Mouse (Mus musculus) left cerebral cortex, postnatal 10 days (tissue): ENCODE data around the gene Gm10073. TPM values are rescaled to one million over a fixed set of nuclear protein-coding genes. Genes with fewer than 3 reads are reported as not detected.
A peak's percentile ranks its signal among the peaks of the same experiment; 100 is the strongest.

ENCODE experiments used
- DNase-seq, 2 experiments: peaks; one replicate each; pipeline ENCODE4 v3.0.0; 2021 to 2022; ENCODE audit warnings: low spot score in 2 of 2, mixed read lengths in 1 of 2; ENCODE audit errors: extremely low spot score in 1 of 2
- intact Hi-C: fragments of 180-260 bp; cut with DNase I; formaldehyde crosslinking; loops from one replicate; pipeline ENCODE4 v1.15.1; 2025
- total RNA-seq, 2 experiments: library from RNA; stranded (reverse); gene quantifications; 2 replicates each; pipeline ENCODE4 v1.2.3; 2021

Gm10073 gene
- total RNA-seq, 2 experiments from 2014 or later, result 115 to 119 TPM

DNA sequence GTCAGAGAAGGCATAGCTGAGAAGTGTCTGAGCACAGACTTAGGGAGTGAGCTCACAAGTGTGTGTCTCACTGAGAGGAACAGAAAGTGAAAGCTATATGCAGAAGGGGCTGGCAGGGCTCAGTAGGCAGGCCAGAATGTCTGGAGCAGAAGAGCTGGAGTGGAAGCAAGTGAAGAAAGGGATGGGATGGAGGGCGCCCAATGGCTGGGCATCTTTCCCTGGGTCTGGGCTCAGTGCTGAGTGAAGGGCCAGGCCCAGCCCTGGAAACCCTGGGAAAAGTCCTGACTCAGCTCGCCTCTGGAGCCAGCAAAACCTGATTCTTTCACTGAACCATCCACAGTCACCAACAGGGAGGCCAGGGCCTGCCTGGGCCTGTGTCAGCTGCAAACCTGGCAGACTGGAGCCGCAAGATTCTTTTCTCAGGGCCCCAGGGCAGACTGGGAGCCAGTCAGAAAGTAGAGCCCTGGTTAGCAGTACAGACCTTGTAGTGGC is 9.5 kb downstream of the Gm10073 start:
- DNase-seq, result no peak
- intact Hi-C loops, result loop anchor here (5.0 kb wide), 1 partner anchor 84 kb away; no protein-coding TSS in a partner anchor

DNA sequence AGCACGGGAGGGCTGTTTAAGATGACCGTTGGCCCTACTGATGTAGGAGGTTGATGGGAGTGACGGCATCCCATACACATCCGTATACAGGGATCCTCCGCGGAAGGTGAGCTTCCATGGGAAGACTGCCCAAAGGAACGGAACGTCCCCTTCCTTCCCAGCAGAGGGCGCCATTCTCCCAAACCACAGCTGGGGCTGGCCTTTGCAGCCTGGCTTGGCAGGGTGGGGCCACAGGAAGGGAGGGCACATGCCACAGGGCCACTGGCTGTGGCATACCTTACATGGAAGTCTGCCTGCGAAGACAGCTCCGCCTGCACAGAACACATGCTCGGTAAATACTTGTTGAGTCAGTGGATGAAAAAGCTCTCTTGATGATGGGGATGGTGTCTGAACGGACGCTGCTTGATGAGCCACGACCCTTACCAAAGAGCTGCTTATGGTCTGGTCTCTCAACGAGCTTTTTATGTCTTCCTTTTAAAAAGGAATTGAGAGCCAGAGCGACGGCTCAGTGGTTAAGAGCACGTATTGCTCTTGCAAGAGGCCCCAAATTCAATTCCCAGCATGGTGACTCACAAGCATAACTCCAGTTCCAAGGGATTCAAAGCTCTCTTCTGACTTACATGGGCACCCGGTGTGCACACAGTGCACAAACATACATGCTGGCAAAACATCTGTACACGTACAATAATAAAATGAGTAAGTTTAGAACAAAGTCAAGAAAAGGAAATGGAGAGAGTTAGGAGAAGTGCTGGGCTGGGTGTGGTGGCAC is 12.0 kb downstream of the Gm10073 start:
- intact Hi-C loops, result loop anchor here (5.0 kb wide), 1 partner anchor 86 kb away; no protein-coding TSS in a partner anchor
- peak in 1 of 2 experiments; percentile 75 for DNase-seq

DNA sequence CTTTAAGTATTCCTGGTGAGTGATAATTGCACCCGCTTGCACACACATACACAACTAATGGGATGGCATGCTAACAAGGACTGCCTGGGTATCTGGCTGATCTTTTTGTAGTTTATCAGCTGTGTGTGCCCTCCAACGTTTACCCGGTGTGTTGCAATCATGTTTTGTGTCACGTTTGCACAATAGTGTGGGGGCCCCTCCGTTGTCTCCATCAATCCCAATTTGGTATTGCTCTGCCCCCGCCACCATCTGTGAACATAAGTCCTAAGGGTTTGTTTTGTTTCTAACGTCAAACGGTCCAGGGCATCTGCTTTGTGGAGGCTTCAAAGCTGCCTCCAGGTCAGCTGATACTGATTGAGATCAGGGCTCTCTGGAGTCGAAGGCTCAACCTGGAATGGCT is 13.4 kb downstream of the Gm10073 start:
- no peak for DNase-seq
- intact Hi-C loops, result loop anchor here (5.0 kb wide), 1 partner anchor 87 kb away; no protein-coding TSS in a partner anchor

DNA sequence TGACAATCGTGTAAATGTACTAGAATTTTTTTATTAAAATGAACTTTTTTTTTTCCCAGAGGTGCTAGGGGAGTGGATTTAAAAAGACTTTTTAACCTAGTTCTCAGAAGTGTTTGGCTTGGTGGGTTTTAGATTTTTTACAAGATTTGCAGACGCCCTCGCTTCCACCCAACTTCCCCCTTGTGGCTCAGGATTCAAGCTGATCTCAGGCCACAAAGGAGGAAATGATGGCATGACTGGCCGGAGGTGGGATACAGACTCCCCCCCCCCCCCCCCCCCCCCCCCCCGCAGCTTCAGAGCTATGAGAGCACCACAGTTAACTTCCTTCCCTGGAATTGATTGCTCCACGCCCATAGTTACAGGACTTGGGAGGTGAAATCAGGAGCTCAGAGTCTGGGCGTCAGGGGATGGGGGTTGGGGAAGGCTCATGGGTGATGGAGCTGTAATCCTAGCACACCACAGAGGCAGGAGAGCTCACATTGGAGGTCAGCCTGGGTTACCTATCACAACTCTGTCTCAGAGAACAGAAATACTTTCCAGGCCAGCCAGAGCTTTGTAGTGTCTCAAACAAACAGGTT is 17.1 kb downstream of the Gm10073 start:
- no peak for DNase-seq
- intact Hi-C loops, result no loop called here

DNA sequence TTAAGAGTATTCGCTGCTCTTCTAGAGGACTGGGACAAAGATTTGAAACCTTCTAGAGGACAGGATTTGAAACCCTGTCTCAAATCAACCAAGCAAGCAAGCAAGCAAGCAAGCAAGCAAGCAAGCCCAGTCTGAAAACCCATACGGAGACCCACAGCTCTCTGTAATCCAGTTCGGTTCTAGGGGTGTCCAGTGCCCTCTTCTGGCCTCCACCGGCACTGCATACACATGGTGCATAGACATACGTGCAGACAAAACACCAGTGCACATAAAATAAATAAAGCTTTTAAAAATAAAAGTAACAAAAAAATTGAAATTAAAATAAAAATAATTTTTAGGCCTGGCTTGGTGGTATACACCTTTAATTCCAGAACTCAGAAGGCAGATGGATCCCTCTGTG is 19.2 kb downstream of the Gm10073 start:
- DNase-seq, result no peak
- intact Hi-C loops, result no loop called here

DNA sequence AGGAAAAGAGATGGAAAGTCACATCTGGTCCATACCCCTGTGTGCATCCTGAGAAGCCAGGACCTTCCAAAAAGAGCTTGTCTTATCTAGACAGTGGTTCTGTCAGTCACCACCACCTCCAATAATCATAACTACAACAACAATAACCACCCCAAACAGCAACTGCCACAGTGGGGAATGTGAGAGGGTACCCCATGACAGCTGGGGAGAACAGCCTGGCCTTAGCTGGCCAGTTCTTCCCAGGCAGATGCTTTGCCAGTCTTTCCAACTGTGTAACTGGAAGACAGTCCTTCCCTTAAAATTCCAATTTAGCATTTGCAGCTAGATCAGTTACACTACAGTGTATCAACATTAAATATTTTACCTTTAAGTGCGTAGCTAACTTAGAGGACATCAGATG is 22.4 kb downstream of the Gm10073 start:
- DNase-seq, result no peak
- intact Hi-C loops, result no loop called here

DNA sequence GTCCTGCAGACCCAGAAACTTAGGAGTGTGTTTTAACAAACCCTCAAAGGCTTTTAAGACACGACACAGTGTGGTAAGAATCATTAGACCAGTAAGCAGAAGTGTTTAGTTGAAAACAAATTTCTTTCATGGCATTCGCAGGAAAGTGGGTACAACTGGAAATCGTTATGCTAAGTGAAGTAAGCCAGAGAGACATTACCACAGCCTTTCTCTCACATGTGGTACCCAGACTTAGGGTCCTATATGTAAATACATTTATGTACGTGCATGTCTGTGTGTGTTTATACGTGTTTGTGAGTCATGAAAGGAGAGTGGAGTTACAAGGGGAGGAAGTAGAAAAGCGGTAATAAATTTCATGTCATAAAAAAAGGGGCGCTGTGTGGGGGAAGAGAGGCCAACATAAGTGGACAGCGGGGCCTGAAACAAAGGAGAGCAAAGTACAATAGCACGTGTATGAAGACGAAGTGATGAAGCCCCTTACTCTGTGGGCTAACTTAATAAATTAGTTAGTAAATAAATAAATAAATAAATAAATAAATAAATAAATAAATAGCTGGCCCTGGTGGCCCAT is 24.8 kb downstream of the Gm10073 start:
- DNase-seq, result no peak
- intact Hi-C loops, result loop anchor here (5.0 kb wide), 1 partner anchor 94 kb away; no protein-coding TSS in a partner anchor

DNA sequence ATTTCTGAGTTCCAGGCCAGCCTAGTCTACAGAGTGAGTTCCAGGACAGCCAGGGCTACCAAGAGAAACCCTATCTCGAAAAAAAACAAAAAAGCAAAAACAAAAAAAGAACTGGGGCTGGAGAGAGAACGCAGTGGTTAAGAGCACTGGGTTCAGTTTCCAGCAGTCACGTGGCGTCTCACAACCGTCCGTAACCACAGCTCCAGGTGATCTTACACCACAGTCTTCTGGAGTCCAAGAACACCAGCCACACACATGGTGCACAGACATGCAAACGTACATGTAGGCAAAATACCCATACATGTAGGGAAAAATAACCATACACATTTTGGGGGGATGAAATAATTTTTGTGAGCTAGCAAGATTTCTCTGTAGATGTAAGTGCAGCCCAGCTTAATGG is 26.5 kb downstream of the Gm10073 start:
- DNase-seq, result no peak
- intact Hi-C loops, result loop anchor here (5.0 kb wide), 1 partner anchor 96 kb away; no protein-coding TSS in a partner anchor

DNA sequence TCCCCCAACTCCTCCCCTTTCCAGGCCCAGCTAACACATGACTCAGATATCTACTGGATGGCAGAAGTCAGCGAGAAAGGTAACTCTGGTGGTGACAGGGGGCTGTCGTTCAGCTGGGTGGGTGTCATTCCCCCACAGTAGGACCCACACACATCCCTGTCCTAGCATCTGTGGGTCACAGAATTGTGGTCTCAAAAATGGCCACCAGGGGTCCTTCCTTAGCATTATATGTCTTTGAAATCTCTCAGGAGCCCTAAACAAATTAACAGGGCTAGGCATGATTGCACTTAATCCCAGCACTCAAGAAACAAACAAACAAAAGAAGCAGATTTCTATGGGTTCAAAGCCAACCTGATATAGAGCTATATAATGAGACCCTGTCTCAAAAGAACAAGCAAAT is 28.1 kb downstream of the Gm10073 start:
- intact Hi-C loops, result loop anchor here (5.0 kb wide), 1 partner anchor 97 kb away; no protein-coding TSS in a partner anchor
- DNase-seq, result no peak

DNA sequence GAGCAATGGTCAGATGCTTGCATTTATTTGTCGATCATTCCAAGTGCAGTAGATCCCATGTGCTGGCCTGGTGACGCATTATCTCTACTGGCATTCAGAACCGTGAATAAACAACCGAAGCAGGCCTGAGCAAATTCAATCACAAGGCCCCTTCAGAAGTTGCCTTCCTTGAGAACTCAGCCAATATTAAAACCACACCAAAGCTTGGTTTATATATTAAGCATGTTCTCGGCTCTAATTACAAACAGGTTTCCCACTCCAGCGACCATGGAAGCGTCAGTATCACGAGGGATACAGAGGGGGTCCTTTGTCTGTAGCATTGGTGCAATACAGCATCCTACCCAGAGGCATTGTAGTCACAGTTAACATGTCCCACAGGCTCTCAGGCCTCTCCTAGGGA is 30.2 kb downstream of the Gm10073 start:
- no peak for DNase-seq
- intact Hi-C loops, result no loop called here

DNA sequence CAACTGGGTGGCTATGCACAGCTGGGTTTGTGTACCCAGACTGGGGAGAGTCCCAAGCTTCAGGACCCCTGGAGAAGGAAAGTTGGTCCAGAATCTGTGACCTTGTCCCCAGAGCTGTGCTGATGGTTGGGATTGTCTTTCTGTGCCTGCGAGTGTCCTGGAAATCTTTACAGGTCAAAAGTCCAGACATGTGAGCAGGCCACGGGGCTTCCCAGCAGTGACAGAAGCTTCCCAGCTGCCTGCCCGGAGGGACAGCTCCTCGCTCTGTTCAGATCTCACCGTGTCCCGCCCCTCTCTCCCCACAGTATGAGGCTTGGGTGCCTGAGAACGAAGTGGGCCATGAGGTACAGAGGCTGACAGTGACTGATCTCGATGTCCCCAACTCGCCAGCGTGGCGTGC is 32.3 kb downstream of the Gm10073 start:
- no peak for DNase-seq
- intact Hi-C loops, result no loop called here

DNA sequence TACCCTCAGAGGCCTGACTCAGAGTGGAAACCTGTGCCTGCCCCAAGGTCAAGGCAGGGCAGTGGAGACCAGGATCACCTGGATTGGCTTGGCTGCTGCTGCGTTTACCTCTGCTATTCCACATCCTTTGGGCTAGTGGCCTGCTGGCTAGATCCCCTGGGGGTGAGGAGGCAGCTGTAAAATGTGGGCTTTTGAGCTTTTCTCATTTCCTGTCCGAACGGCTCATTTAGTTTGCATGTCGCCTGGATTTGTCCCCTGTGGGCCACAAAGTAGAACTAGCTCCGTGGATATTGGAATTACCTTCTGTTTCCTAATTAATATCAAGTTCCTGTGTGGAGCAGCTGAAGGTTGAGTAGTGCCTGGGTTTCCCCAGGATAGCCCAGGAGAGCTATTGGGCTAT is 34.1 kb downstream of the Gm10073 start:
- no peak for DNase-seq
- intact Hi-C loops, result no loop called here

DNA sequence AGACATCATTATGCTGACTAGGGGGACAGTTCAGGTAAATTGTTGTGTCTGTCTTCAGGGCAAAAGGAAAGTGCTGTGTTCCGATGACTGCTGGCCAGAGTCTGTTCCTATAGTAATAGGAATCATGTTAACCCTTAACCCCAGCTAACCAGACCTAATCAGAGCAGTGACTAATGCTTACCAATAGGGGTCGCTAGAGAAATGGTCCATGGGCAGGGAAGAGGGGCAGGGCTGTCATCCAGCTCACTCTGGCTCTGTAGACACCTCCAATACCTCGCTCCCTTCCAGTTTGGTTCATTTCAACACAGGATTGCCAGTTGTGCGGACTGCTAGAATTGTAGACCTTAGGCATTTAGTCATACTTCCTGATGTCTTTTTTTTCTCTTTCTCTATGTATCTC is 37.8 kb downstream of the Gm10073 start:
- no peak for DNase-seq
- intact Hi-C loops, result loop anchor here (2.0 kb wide), 1 partner anchor 103 kb away; no protein-coding TSS in a partner anchor

DNA sequence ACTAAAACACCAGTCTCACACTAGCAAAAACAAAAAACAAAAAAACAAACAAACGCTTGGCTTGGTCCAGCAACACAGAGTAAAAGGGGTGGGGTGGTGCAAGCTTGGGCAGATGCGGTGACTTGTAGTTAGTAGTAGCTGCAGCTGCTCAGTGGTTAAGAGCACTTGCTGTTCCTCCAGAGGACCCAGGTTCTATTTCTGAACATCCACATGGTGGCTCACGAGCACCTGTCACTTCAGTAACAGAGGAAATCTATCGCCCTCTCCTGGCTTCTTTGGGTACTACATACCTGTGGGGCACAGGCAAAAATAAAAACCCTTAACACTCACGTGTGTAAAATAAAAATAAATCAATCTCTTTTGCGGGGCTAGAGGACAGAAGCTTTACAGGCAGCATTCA is 38.8 kb downstream of the Gm10073 start:
- intact Hi-C loops, result loop anchor here (2.0 kb wide), 1 partner anchor 102 kb away; no protein-coding TSS in a partner anchor
- peak; percentile 9 to 58 for DNase-seq

DNA sequence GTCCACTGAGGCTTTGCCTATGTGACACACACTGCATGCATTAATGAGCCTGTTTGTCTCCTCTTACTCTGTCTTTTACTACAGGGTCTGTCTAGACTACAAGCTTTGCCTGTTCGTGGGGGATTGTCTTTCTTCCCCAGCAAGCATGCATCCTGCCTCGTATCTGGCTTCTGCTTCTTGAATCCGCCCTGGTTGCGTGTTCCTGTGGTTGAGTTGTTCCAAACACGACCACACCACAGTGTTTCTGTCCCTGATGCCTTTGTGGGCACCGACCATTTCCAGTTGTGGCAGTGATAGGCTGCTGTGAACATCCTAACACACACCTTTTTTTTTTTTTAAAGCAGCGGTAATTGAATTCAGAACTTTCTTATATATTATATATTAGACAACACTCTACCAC is 39.6 kb downstream of the Gm10073 start:
- DNase-seq, result no peak
- intact Hi-C loops, result loop anchor here (2.0 kb wide), 1 partner anchor 101 kb away; no protein-coding TSS in a partner anchor

DNA sequence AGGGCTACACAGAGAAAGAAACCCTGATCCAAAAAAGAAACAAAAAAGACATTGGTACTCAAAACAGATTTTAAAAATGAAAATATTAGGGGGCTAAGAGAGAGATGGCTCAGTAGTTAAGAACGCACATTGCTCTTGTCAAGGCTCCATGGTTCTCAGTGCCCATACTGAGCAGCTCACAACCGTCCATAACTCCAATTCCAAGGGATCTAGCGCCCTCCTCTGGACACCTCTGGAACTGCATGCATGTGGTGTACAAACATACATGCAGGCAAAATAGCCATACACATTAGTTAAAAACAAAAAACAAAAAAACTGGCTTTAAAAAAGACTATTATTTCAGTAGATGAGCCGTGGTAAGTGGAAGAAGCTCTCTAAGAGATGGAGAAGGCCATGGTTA is 42.7 kb downstream of the Gm10073 start:
- no peak for DNase-seq
- intact Hi-C loops, result no loop called here

DNA sequence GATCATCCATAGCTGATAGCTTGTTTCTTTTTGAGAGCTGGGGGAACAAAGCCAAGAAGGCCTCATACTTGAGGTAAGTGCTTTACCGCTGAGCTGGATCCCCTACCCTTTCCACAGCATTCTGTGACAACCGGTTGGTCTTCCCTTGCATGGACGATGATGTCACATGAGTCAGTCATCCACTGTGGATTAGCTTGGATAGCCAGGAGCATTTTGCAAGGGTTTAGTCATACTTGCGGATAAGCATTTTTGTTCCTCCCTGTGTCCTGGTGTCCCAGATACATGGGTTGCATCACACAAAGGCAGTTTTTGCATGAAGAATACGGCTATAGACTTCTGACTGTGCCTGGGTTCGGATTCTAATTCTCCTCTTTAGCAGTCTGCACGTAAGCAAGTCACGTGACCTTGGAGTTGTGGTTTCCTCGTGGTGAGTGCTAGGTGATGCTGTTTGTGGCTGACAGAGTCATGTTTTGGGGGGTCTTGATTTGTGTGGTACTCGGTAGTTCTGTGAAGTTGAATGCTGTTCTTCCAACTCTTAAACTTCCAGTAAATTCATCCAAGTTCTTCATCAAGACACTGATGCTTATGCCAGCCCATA is 43.3 kb downstream of the Gm10073 start:
- intact Hi-C loops, result no loop called here
- no peak for DNase-seq

DNA sequence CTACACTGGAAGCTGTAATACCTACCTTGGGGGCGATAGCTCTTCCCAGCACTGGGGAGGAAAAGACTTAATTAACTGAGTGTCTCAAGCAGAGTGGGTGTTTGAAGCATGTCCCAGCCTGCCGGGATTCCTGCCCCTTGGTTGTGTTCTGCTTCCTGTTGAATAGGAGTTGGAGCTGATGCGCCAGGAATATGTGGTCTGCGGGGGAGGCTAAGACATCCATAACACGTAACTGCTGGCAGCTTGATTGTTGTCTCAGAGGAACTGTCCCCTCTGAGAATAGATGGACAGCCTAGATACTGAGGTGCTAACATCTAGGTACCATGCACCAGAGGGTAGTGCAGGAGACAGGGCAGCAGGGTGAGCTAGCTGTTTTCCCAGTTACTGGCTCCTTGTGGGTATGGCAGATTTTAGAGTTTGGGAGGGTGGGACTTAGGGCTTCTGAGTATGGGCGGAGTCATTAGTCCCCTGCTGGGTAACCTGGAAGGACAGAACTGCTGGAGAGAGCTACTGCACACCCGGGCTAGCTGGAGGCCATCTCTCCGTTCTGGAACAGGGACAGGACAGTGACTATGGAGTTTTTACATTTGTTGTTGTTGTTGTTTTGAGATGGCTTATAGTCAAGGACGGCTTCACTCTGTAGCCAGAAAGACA is 44.5 kb downstream of the Gm10073 start:
- DNase-seq, result no peak
- intact Hi-C loops, result no loop called here
